Comparison of ENCODE assay signal across 18 mouse cellular contexts in the genomic region with DNA sequence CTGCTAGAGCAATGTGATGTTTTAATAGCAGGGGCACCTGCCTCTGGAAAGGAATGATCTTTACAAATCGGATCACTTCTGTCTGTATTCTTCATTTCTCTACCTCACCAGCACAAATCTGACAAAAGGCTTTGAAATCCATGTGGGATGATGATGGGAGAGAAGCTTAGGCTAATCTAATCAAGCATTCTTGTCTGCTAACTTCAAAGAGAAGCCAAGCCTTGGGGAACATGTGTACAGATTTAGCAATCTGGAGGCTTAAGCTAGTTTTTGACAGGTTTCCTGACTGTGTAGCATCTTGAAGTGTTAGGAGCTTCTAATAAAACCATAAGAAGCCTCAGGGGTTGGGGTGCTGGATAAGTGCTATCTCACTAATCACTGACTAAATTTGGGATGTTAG.
DNase-seq lines count a peak whose midpoint lies in the region; ATAC-seq lines count a peak whose summit lies in the region.
"Had no signal": no experiment of that assay in that cellular context is flagged by ENCODE, and none has a peak within 500 bp of the region (broad histone marks: within the 10 kb centered on the region; RNA-seq: fewer than 3 reads in every experiment).

No protein-coding gene starts in this region.

- no peak overlapping the region for H3K9ac ChIP-seq in midbrain, embryonic 14.5 days (replicated peaks; ENCODE audit: low read length)
- no peak overlapping the region for H3K9ac ChIP-seq in midbrain, embryonic 13.5 days (replicated peaks)
- no peak overlapping the region for H3K9ac ChIP-seq in midbrain, embryonic 16.5 days (ENCODE audit: low read depth, low read length)
- no peak overlapping the region for H3K9ac ChIP-seq in midbrain, embryonic 11.5 days (ENCODE audit: low read length)
- no peak overlapping the region for H3K9ac ChIP-seq in forebrain, embryonic 12.5 days
- H3K9ac ChIP-seq: embryonic facial prominence, embryonic 12.5 days had no signal

- ATAC-seq in midbrain, embryonic 14.5 days (ENCODE audit: low FRiP score, low TSS enrichment) = no peak
- ATAC-seq in midbrain, embryonic 13.5 days = no peak
- ATAC-seq in midbrain, embryonic 16.5 days = peak; percentile 45
- no peak for ATAC-seq in midbrain, embryonic 11.5 days (ENCODE audit: low FRiP score)
- no peak for ATAC-seq in forebrain, embryonic 12.5 days (ENCODE audit: low FRiP score)
- ATAC-seq: forebrain, embryonic 14.5 days; forebrain, embryonic 16.5 days had no signal

- H3K4me2 ChIP-seq in midbrain, embryonic 14.5 days (ENCODE audit: low read length) = no peak overlapping the region
- no peak overlapping the region for H3K4me2 ChIP-seq in midbrain, embryonic 13.5 days (replicated peaks)
- H3K4me2 ChIP-seq in midbrain, embryonic 16.5 days (ENCODE audit: low read length) = no peak overlapping the region
- no peak overlapping the region for H3K4me2 ChIP-seq in midbrain, embryonic 11.5 days
- H3K4me2 ChIP-seq in forebrain, embryonic 12.5 days = no peak overlapping the region
- H3K4me2 ChIP-seq: embryonic facial prominence, embryonic 12.5 days had no signal

- peak; percentile 53 for DNase-seq in midbrain, embryonic 14.5 days
- DNase-seq in midbrain, embryonic 11.5 days (ENCODE audit: low spot score, missing footprints) = no peak
- peak; percentile 30 for DNase-seq in brain, adult 2 months (ENCODE audit: low read depth, low spot score)
- DNase-seq: adrenal gland, adult 2 months; adrenal gland, postnatal 10 days; adrenal gland, postnatal 25 days; cerebellum, adult 11-12 months; cerebellum, adult 2 months; cerebellum, adult 9-10 months; cerebellum, postnatal 10 days; cerebellum, postnatal 25 days had no signal

- H3K36me3 ChIP-seq in midbrain, embryonic 14.5 days (ENCODE audit: control insufficient read depth, insufficient read depth, low read length) = no peaks in the 10 kb centered on the region
- no peaks in the 10 kb centered on the region for H3K36me3 ChIP-seq in midbrain, embryonic 13.5 days
- H3K36me3 ChIP-seq in midbrain, embryonic 16.5 days (ENCODE audit: control insufficient read depth, insufficient read depth, low read length) = no peaks in the 10 kb centered on the region
- H3K36me3 ChIP-seq in midbrain, embryonic 11.5 days (ENCODE audit: control insufficient read depth, insufficient read depth, low read length) = no peaks in the 10 kb centered on the region
- H3K36me3 ChIP-seq in forebrain, embryonic 12.5 days (replicated peaks) = no peaks in the 10 kb centered on the region
- H3K36me3 ChIP-seq: embryonic facial prominence, embryonic 10.5 days; embryonic facial prominence, embryonic 12.5 days had no signal

- H3K4me3 ChIP-seq in midbrain, embryonic 14.5 days (replicated peaks; ENCODE audit: low read depth, low read length) = no peak overlapping the region
- no peak overlapping the region for H3K4me3 ChIP-seq in midbrain, embryonic 13.5 days (replicated peaks)
- H3K4me3 ChIP-seq in midbrain, embryonic 16.5 days (ENCODE audit: low read depth, low read length) = no peak overlapping the region
- H3K4me3 ChIP-seq in midbrain, embryonic 11.5 days (ENCODE audit: low read depth, low read length) = no peak overlapping the region
- no peak overlapping the region for H3K4me3 ChIP-seq in forebrain, embryonic 12.5 days (replicated peaks)
- H3K4me3 ChIP-seq: embryonic facial prominence, embryonic 10.5 days; embryonic facial prominence, embryonic 12.5 days had no signal

- H3K4me1 ChIP-seq in midbrain, embryonic 14.5 days (ENCODE audit: control insufficient read depth, insufficient read depth, low read length) = no peaks in the 10 kb centered on the region
- H3K4me1 ChIP-seq in midbrain, embryonic 13.5 days (replicated peaks) = 0 out of 2 replicates have a peak, but pooled peaks cover 4% of the 10 kb centered on the region
- H3K4me1 ChIP-seq in midbrain, embryonic 16.5 days (ENCODE audit: control insufficient read depth, insufficient read depth, low read length) = no peaks in the 10 kb centered on the region
- no peaks in the 10 kb centered on the region for H3K4me1 ChIP-seq in midbrain, embryonic 11.5 days (ENCODE audit: control insufficient read depth, insufficient read depth, low read length)
- no peaks in the 10 kb centered on the region for H3K4me1 ChIP-seq in forebrain, embryonic 12.5 days
- H3K4me1 ChIP-seq: embryonic facial prominence, embryonic 10.5 days; embryonic facial prominence, embryonic 12.5 days had no signal

- H3K27me3 ChIP-seq in midbrain, embryonic 14.5 days (ENCODE audit: control insufficient read depth, insufficient read depth, low read length) = no peaks in the 10 kb centered on the region
- no peaks in the 10 kb centered on the region for H3K27me3 ChIP-seq in midbrain, embryonic 13.5 days
- no peaks in the 10 kb centered on the region for H3K27me3 ChIP-seq in midbrain, embryonic 16.5 days (ENCODE audit: control insufficient read depth, insufficient read depth, low read depth, low read length)
- no peaks in the 10 kb centered on the region for H3K27me3 ChIP-seq in midbrain, embryonic 11.5 days (ENCODE audit: control insufficient read depth, insufficient read depth, low read length)
- H3K27me3 ChIP-seq in forebrain, embryonic 12.5 days = no peaks in the 10 kb centered on the region
- H3K27me3 ChIP-seq: embryonic facial prominence, embryonic 12.5 days had no signal

- 17% methylated on average over 1 of the region's 1 CpGs for WGBS in midbrain, embryonic 14.5 days
- WGBS in midbrain, embryonic 13.5 days = 29% methylated on average over 1 of the region's 1 CpGs
- WGBS in midbrain, embryonic 16.5 days = 32% methylated on average over 1 of the region's 1 CpGs
- WGBS in midbrain, embryonic 11.5 days = 22% methylated on average over 1 of the region's 1 CpGs
- WGBS in forebrain, embryonic 12.5 days = 60% methylated on average over 1 of the region's 1 CpGs

- no peaks in the 10 kb centered on the region for H3K9me3 ChIP-seq in midbrain, embryonic 14.5 days (ENCODE audit: control insufficient read depth, low read length)
- no peaks in the 10 kb centered on the region for H3K9me3 ChIP-seq in midbrain, embryonic 13.5 days
- no peaks in the 10 kb centered on the region for H3K9me3 ChIP-seq in midbrain, embryonic 16.5 days (replicated peaks; ENCODE audit: control insufficient read depth, low read length, poor library complexity, severe bottlenecking)
- H3K9me3 ChIP-seq in midbrain, embryonic 11.5 days (ENCODE audit: control insufficient read depth, low read length) = no peaks in the 10 kb centered on the region
- H3K9me3 ChIP-seq in forebrain, embryonic 12.5 days = no peaks in the 10 kb centered on the region
- H3K9me3 ChIP-seq: embryonic facial prominence, embryonic 10.5 days; embryonic facial prominence, embryonic 12.5 days had no signal

- no peak overlapping the region for H3K27ac ChIP-seq in midbrain, embryonic 14.5 days (replicated peaks; ENCODE audit: low read depth, low read length)
- no peak overlapping the region for H3K27ac ChIP-seq in midbrain, embryonic 13.5 days
- H3K27ac ChIP-seq in midbrain, embryonic 16.5 days (ENCODE audit: low read length) = no peak overlapping the region
- H3K27ac ChIP-seq in midbrain, embryonic 11.5 days (ENCODE audit: low read depth, low read length) = no peak overlapping the region
- no peak overlapping the region for H3K27ac ChIP-seq in forebrain, embryonic 12.5 days
- H3K27ac ChIP-seq: embryonic facial prominence, embryonic 10.5 days; embryonic facial prominence, embryonic 12.5 days had no signal
